Mouse (Mus musculus) liver, embryonic 11.5 days (tissue): ENCODE measurements around the gene Tgoln1. TPM values are rescaled to one million over a fixed set of nuclear protein-coding genes. Genes with fewer than 3 reads are reported as not detected.
A peak's percentile ranks its signal among the peaks of the same experiment; 100 is the strongest.

Experiments
- ATAC-seq: fragments of 200-750 bp; cut with Nextera tagmentation; replicated peaks from 2 replicates; pipeline ENCODE4 v1.8.0; 2017; ENCODE audit warnings: moderate number of reproducible peaks, mild to moderate bottlenecking, moderate TSS enrichment, moderate library complexity; ENCODE audit not compliant: low FRiP score
- DNase-seq: peaks from one replicate; pipeline ENCODE4 v3.0.0-alpha.2; 2017; ENCODE audit warnings: low spot score
- H3K27ac ChIP-seq: fragments of 300-500 bp; sonication (generic); 2 replicates; pipeline ENCODE4 v1.5.1; 2014; ENCODE audit warnings: mild to moderate bottlenecking, low read depth, low read length, control low read depth
- H3K27me3 ChIP-seq: fragments of 300-500 bp; sonication (generic); replicated peaks from 2 replicates; pipeline ENCODE4 v1.6.1; 2014; ENCODE audit warnings: low read length, mixed read lengths; ENCODE audit not compliant: control insufficient read depth, insufficient read depth
- H3K36me3 ChIP-seq: fragments of 300-500 bp; sonication (generic); 2 replicates; pipeline ENCODE4 v1.6.1; 2014; ENCODE audit warnings: mild to moderate bottlenecking, low read length, moderate library complexity, mixed read lengths; ENCODE audit not compliant: control insufficient read depth, insufficient read depth
- H3K4me1 ChIP-seq: fragments of 300-500 bp; sonication (generic); replicated peaks from 2 replicates; pipeline ENCODE4 v1.6.1; 2014; ENCODE audit warnings: low read length, mixed read lengths; ENCODE audit not compliant: control insufficient read depth, insufficient read depth
- H3K4me2 ChIP-seq: fragments of 300-500 bp; sonication (generic); 2 replicates; pipeline ENCODE4 v1.6.1; 2014; ENCODE audit warnings: mild to moderate bottlenecking, control low read depth, moderate library complexity
- H3K4me3 ChIP-seq: fragments of 300-500 bp; sonication (generic); 2 replicates; pipeline ENCODE4 v1.5.1; 2014; ENCODE audit warnings: low read depth, low read length, control low read depth
- H3K9ac ChIP-seq: fragments of 300-500 bp; sonication (generic); 2 replicates; pipeline ENCODE4 v1.6.1; 2014; ENCODE audit warnings: low read depth, low read length, control low read depth
- H3K9me3 ChIP-seq: fragments of 300-500 bp; sonication (generic); 2 replicates; pipeline ENCODE4 v1.6.1; 2016; ENCODE audit warnings: low read length, inconsistent platforms, mixed read lengths; ENCODE audit not compliant: control insufficient read depth
- WGBS: fragments of 180-500 bp; shearing (Covaris S2); extraction: QIAGEN DNeasy Blood & Tissue Kit; methylation state at CpG from one replicate; pipeline ENCODE4 v1.1.7; 2014; 5-methylcytosine and 5-hydroxymethylcytosine counted together
- polyA plus RNA-seq: library from polyadenylated mRNA; unstranded; fragments of >200 nt; fragmentation: Nextera tagmentation; extraction: Ambion mirVana; gene quantifications from 2 replicates; pipeline ENCODE4 v1.2.1, GENCODE M21; 2014

The Tgoln1 gene
- polyA plus RNA-seq, 1 experiment from 2014 or later, result 30.3 TPM

DNA sequence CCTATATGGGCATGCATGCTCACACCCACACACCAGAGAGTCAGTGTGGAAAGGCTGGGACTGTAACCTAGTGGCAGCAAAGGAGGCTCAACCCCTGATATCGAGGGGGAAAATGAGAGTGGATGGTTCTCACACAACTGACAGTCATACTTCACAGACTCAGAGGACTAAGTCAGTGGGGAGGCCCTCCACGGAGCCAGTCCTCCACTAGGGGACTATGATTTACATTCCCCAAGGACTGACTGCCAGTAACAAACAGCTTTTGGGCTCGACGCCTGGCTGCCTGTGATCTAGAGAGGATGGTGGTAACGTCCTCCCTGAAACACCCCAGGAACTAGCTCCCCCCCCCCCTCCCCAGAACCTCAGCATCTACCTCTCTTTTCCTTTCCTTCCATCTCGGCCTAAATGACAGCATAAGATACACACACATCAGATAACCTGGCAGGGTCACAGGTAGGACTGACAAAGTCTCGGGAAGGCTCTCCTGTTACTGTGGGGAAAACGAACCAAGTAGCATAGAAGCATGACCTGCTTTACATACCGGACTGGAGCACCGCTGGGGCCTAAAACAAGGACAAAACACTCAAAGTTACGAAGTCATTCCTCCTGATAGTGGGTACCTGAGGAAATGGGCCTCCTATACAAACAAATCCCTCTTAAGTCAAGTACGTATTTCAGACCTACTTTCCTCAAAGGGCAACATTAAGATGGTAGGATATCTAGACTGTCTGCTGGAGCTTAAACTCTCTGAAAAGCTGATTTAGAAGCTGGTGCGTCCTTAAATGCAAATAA lies 19.5 kb downstream of the Tgoln1 start:
- ATAC-seq (no peak), DNase-seq (no peak)
- Histone ChIP-seq H3K4me1 (peaks cover 10% of the 10 kb centered on the region; the same call in 1 of the 2 replicates), H3K9ac (peak overlapping the region; percentile 81), H3K4me3 (peak overlapping the region; percentile 72), H3K27ac (no peak overlapping the region), H3K36me3 (no peaks in the 10 kb centered on the region), H3K9me3 (no peaks in the 10 kb centered on the region), H3K27me3 (no peaks in the 10 kb centered on the region), H3K4me2 (peak overlapping the region; percentile 87)
- 60% methylated on average over 13 of the region's 13 CpGs for WGBS

DNA sequence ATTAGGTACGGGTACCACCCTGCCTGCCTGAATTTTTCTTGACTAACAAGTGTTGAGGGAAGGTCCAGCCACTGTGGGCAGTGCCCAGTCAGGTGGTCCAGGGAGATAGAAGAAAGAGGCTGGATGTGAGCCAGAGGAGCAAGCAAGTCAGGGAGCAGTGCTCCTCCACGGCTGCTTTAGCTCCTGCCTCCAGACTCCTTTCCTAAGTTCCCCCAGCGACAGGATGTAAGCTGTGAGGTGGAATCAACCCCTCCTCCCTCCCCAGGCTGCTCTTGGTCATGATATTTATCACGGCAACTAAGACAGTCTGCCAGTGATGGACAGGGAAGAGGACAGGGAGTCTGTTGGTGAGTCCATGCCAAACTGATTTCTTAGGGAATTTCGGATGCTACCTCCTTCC lies 22.9 kb downstream of the Tgoln1 start:
- H3K9me3 ChIP-seq, result no peaks in the 10 kb centered on the region
- 68% methylated on average over 5 of the region's 5 CpGs for WGBS
- H3K27ac ChIP-seq, result no peak overlapping the region
- no peaks in the 10 kb centered on the region for H3K27me3 ChIP-seq
- no peak overlapping the region for H3K4me2 ChIP-seq
- ATAC-seq (no peak), DNase-seq (no peak)
- no peaks in the 10 kb centered on the region for H3K36me3 ChIP-seq
- no peak overlapping the region for H3K4me3 ChIP-seq
- no peak overlapping the region for H3K9ac ChIP-seq
- H3K4me1 ChIP-seq, result peaks cover 6% of the 10 kb centered on the region; the same call in 1 of the 2 replicates

DNA sequence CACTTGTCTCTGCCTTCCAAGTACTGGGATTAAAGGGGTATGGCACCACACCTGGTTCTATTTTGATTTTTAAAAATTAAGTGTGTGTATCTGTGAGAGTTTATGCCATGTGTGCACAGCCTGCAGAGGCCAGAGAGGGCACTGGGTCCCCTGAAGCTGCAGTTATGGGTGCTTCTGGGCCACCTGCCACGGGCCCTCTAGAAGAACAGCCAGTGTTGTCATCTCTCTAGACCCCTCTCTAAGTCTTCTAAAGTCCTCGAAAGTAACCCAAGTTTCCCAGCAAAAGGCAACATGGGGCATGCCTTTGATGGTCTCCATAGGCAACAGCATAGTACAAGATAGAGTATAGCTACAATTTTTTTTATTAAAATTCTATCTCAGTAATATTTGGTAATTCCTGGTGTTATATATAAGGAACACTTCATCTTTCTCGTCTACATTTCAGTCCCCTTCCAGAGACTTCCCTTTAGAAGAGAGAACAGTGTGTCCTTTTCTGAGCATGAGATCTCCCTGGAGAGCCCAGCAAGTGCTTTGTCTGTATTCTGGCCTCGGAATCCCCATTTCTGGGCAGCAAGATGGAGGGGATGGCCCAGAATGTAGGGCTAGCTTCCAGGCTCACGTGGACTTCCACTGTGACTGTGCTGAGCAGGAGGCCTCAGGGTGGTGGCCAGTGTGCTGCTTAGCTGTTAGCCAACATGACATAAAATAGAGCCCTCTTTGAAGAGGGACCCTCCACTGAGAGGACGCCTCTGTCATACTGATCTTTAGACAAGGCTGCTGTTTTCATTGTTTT lies 23.6 kb downstream of the Tgoln1 start:
- no peak overlapping the region for H3K9ac ChIP-seq
- WGBS, result 73% methylated on average over 6 of the region's 6 CpGs

DNA sequence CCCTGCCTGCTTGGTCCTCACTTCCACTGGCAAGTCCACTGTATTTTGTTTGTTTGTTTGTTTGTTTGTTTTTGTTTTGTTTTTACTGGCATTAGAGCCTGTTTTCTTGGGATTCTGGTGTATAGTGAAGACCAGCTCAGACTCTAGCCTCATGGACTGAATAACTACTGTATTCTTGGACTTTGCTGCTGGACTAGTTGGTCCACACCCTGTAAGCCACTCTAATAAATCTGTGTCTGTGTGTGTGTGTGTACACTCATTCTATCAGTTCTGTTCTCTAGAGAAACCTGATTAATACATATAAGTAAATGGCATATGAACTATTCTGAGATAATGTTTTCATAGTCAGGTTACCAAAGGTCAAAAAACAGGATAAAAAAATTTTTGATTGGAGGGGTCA lies 26.7 kb downstream of the Tgoln1 start:
- Histone ChIP-seq H3K9ac (no peak overlapping the region), H3K4me1 (no peaks in the 10 kb centered on the region), H3K9me3 (no peaks in the 10 kb centered on the region), H3K4me2 (no peak overlapping the region), H3K4me3 (no peak overlapping the region), H3K36me3 (no peaks in the 10 kb centered on the region), H3K27me3 (no peaks in the 10 kb centered on the region), H3K27ac (no peak overlapping the region)
- DNase-seq (no peak), ATAC-seq (no peak)

More for the DNA sequence above, 23.6 kb downstream of the Tgoln1 start:
- Histone ChIP-seq H3K27me3 (no peaks in the 10 kb centered on the region), H3K4me3 (no peak overlapping the region), H3K9me3 (no peaks in the 10 kb centered on the region), H3K36me3 (no peaks in the 10 kb centered on the region), H3K4me1 (peaks cover 4% of the 10 kb centered on the region; the same call in 1 of the 2 replicates), H3K4me2 (no peak overlapping the region), H3K27ac (no peak overlapping the region)
- no peak for DNase-seq
- ATAC-seq, result no peak

DNA sequence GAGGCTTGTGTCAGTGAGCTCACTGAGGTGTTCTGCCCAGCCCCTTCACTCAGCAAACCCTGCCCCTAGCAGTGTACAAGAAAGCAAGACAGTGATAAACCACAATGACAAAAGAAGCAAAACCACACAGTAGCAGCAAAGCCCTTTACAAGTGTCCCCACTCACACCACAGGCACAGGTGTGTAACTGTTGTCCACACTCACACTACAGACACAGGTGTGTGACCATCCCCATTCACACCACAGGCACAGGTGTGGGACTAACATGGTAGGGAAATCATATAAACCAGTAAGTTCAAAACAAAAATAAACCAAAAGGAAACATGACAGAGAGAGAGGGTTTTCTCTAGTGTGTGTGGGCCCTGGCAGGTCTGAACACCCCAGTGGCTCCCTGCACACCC lies 28.5 kb downstream of the Tgoln1 start:
- no peaks in the 10 kb centered on the region for H3K4me1 ChIP-seq
- no peak overlapping the region for H3K27ac ChIP-seq
- no peaks in the 10 kb centered on the region for H3K27me3 ChIP-seq
- no peak overlapping the region for H3K4me2 ChIP-seq
- no peak for ATAC-seq
- DNase-seq, result no peak
- no peak overlapping the region for H3K9ac ChIP-seq
- H3K4me3 ChIP-seq, result no peak overlapping the region
- H3K36me3 ChIP-seq, result 0 out of 2 replicates have a peak, but pooled peaks cover 2% of the 10 kb centered on the region
- no peaks in the 10 kb centered on the region for H3K9me3 ChIP-seq

DNA sequence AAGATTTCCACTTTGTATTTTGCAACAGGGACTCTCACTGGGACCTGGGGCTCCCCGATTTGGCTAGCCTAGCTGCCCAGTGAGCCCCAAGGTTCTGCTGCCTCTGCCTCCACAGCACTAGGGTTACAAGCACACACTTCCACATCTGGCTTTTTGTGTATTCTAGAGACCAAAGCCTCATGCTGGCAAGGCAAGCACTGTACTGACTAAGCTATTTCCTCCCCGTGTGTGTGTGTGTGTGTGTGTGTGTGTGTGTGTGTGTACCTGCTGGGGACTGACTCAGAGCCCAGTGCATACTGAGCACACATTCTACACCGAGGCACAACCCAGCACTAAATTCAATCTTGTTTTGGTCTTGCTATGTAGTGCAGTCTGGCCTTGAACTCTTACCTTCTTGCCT lies 30.1 kb downstream of the Tgoln1 start:
- H3K9me3 ChIP-seq, result no peaks in the 10 kb centered on the region
- H3K27ac ChIP-seq, result no peak overlapping the region
- WGBS, result 75% methylated on average over 3 of the region's 3 CpGs
- no peak overlapping the region for H3K4me3 ChIP-seq
- no peak overlapping the region for H3K4me2 ChIP-seq
- H3K9ac ChIP-seq, result no peak overlapping the region
- H3K36me3 ChIP-seq, result 0 out of 2 replicates have a peak, but pooled peaks cover 2% of the 10 kb centered on the region
- no peak for ATAC-seq
- H3K27me3 ChIP-seq, result no peaks in the 10 kb centered on the region
- no peaks in the 10 kb centered on the region for H3K4me1 ChIP-seq
- DNase-seq, result no peak

DNA sequence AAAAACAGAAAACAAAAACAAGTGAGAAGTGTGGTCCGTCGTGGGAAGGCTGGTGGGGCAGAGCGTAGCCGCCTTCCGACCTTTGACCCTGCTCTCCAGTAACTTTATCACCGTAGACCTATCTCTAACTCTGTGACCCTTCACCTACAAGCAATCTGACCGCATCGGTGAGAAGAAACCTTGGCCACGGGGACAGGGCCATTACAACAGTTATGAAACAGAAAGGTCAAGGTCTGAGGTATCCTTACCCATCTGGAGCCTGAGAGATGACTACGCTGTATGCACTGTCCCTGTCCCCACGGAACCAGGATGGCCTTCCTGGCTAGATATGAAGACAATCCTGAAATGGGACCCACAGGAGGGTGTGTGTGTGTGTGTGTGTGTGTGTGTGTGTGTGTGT lies 32.6 kb downstream of the Tgoln1 start:
- Histone ChIP-seq H3K9ac (no peak overlapping the region), H3K27ac (no peak overlapping the region), H3K9me3 (no peaks in the 10 kb centered on the region), H3K27me3 (no peaks in the 10 kb centered on the region), H3K4me3 (no peak overlapping the region), H3K36me3 (0 out of 2 replicates have a peak, but pooled peaks cover 2% of the 10 kb centered on the region), H3K4me1 (no peaks in the 10 kb centered on the region), H3K4me2 (no peak overlapping the region)
- WGBS, result 80% methylated on average over 11 of the region's 11 CpGs
- no peak for ATAC-seq
- DNase-seq, result no peak

DNA sequence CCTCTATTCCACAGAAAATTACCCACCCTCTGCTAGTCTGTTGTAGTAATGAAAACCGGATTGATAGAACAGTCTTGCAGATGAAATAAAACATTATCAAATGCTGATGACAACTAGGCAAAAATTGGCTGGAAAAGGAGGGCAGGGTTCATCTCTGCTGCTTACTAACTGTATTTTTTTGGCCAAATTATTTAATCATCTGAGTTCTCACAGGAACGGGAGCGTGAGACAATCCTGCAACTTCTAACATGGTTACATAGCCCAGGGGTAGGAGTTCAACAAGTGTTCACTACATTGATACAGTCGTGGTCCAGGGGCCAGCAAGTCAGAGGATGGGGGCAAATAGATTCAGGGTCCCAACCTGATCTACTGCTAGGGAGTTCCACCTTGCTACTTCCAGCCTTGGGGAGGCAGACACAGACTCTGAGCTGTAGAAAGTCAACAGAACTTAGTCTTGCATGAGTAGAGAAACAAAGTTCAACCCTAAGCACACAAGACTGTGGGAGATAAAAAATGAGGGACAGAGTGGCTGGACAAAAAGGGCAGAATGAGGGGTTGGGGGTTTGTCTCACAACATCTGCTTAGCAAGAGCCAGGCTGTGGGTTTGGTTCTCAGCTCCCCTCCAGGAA lies 33.5 kb downstream of the Tgoln1 start:
- Histone ChIP-seq H3K9ac (no peak overlapping the region), H3K27ac (no peak overlapping the region), H3K36me3 (0 out of 2 replicates have a peak, but pooled peaks cover 2% of the 10 kb centered on the region), H3K4me2 (no peak overlapping the region), H3K4me3 (no peak overlapping the region), H3K4me1 (no peaks in the 10 kb centered on the region), H3K9me3 (no peaks in the 10 kb centered on the region), H3K27me3 (no peaks in the 10 kb centered on the region)
- DNase-seq, result no peak
- 89% methylated on average over 4 of the region's 4 CpGs for WGBS
- no peak for ATAC-seq
